Mouse (Mus musculus) kidney, postnatal 0 days (tissue): Measurements from ENCODE around the gene Trappc12. TPM values are rescaled to one million over a fixed set of nuclear protein-coding genes. Genes with fewer than 3 reads are reported as not detected.

Source experiments
- ATAC-seq: fragments of 200-750 bp; cut with Nextera tagmentation; replicated peaks from 2 replicates; pipeline ENCODE4 v1.8.0; 2017; ENCODE audit warnings: low read depth, moderate number of reproducible peaks, moderate TSS enrichment, moderate library complexity; ENCODE audit not compliant: low FRiP score
- DNase-seq: peaks from one replicate; pipeline ENCODE4 v3.0.0-alpha.2; 2016; ENCODE audit warnings: low spot score
- H3K27ac ChIP-seq: fragments of 300-500 bp; sonication (generic); 2 replicates; pipeline ENCODE4 v1.5.1; 2014; ENCODE audit warnings: mild to moderate bottlenecking
- H3K27me3 ChIP-seq: fragments of 300-500 bp; sonication (generic); 2 replicates; pipeline ENCODE4 v1.6.1; 2014; ENCODE audit warnings: low read length, mixed read lengths; ENCODE audit not compliant: insufficient read depth
- H3K36me3 ChIP-seq: fragments of 300-500 bp; sonication (generic); 2 replicates; pipeline ENCODE4 v1.6.1; 2014; ENCODE audit warnings: low read length, mixed read lengths; ENCODE audit not compliant: insufficient read depth
- H3K4me1 ChIP-seq: fragments of 300-500 bp; sonication (generic); replicated peaks from 2 replicates; pipeline ENCODE4 v1.6.1; 2014; ENCODE audit warnings: antibody characterized with exemption, low read length, mixed read lengths; ENCODE audit not compliant: insufficient read depth
- H3K4me2 ChIP-seq: fragments of 300-500 bp; sonication (generic); 2 replicates; pipeline ENCODE4 v1.6.1; 2014; ENCODE audit warnings: mild to moderate bottlenecking, low read length, moderate library complexity, mixed read lengths
- H3K4me3 ChIP-seq: fragments of 300-500 bp; sonication (generic); replicated peaks from 2 replicates; pipeline ENCODE4 v1.5.1; 2014; ENCODE audit warnings: low read depth, low read length
- H3K9ac ChIP-seq: fragments of 300-500 bp; sonication (generic); 2 replicates; pipeline ENCODE4 v1.6.1; 2014; ENCODE audit warnings: low read depth, low read length
- H3K9me3 ChIP-seq: fragments of 300-500 bp; sonication (generic); replicated peaks from 2 replicates; pipeline ENCODE4 v1.6.1; 2016; ENCODE audit warnings: low read length, inconsistent platforms, mixed read lengths
- CTCF ChIP-seq: IDR thresholded peaks from 2 replicates; pipeline ENCODE4 v1.5.1; 2016; ENCODE audit warnings: antibody characterized with exemption, low read depth, mild to moderate bottlenecking, moderate library complexity
- WGBS: fragments of 180-500 bp; shearing (Covaris S2); extraction: QIAGEN DNeasy Blood & Tissue Kit; methylation state at CpG from one replicate; pipeline ENCODE4 v1.1.7; 2014; 5-methylcytosine and 5-hydroxymethylcytosine counted together
- polyA plus RNA-seq: library from polyadenylated mRNA; unstranded; fragments of >200 nt; fragmentation: Nextera tagmentation; extraction: Ambion mirVana; gene quantifications from 2 replicates; pipeline ENCODE4 v1.2.1, GENCODE M21; 2015

Gene Trappc12
- polyA plus RNA-seq, 1 experiment from 2014 or later = 29.5 TPM

DNA sequence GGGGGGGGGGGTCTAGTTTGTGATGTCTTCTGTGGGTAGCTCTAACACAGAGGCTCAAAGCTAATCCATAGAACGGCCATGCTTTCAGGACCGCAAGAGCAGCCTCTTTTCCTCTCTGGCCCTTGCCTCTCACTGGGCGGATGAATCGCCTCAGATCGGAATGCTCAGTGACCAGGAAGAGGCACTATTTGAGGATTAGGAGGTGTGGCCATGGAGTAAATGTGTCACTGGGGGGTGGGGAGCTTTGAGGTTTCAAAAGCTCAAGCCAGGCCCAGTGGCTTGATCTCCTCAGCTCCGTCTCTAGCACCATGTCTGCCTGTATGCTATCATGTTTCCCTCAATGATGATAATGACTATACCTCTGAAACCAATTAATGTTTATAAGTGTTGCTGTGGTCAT, 61.3 kb downstream of the Trappc12 start:
- Histone ChIP-seq H3K27ac (no peak overlapping the region), H3K27me3 (no peaks in the 10 kb centered on the region), H3K9ac (no peak overlapping the region), H3K4me2 (no peak overlapping the region), H3K36me3 (peaks cover 30% of the 10 kb centered on the region), H3K9me3 (no peaks in the 10 kb centered on the region), H3K4me1 (no peaks in the 10 kb centered on the region), H3K4me3 (no peak overlapping the region)
- DNase-seq = no peak
- no peak for TF ChIP-seq CTCF
- ATAC-seq = no peak
- WGBS = 87% methylated on average over 6 of the region's 6 CpGs

DNA sequence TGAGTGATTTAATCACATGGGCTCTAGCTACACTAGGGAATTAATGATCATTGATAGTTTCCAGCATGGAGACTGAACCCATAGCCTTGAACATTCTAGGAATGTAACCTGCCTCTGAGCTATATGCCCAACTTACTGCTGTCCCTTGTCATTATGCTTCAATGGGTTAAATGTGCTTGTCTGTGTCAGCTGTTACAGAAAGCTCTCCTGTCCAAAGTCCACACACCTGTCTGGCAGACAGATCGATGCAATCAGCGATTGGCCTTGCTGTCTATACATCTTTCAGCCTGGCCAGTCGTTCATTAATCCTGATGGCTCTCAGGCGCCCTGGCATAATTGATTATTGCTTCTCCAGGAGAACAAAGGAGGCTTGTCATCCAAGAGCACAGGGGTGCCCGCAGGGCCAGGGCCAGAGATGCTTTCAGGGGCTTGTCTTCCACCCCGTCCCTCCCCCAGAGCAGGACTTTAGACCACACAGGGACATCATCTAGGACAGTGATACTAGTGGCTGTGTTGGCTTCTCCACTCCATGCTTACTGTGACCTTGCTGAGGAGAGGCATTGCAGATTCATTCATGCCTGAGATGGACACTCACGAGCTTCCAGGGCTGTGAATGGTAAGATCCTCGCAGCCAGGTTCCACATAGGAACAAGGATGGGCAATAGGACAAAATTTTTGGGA, 63.9 kb downstream of the Trappc12 start:
- WGBS = 61% methylated on average over 8 of the region's 8 CpGs
- TF ChIP-seq CTCF = no peak
- DNase-seq (no peak), ATAC-seq (no peak)
- Histone ChIP-seq H3K9me3 (no peaks in the 10 kb centered on the region), H3K36me3 (peaks cover 18% of the 10 kb centered on the region; the same call in 1 of the 2 replicates), H3K27ac (no peak overlapping the region), H3K4me3 (no peak overlapping the region), H3K4me2 (no peak overlapping the region), H3K27me3 (no peaks in the 10 kb centered on the region), H3K9ac (no peak overlapping the region), H3K4me1 (no peaks in the 10 kb centered on the region)

DNA sequence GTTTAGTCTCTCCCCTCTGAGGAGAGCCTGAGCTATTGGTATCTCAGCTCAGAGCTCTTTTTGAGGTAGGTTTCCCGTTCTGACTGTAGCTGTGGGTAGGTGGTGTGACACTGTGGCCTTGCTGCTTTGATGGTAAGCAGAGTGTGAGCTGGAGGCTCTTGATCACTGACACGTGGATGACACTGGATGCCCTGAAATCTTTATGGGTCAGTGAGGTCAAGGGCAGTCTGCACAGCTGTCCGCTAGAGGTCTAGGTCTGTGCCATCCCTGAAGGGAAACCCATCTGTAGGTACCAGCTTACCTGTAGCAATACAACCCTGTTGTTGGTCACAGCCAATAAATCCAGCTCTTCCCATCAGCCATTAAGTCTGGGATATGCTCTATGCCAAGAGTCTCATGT, 64.5 kb downstream of the Trappc12 start:
- no peak for TF ChIP-seq CTCF
- Histone ChIP-seq H3K4me2 (no peak overlapping the region), H3K27ac (no peak overlapping the region), H3K27me3 (no peaks in the 10 kb centered on the region), H3K36me3 (peaks cover 13% of the 10 kb centered on the region), H3K4me1 (no peaks in the 10 kb centered on the region), H3K9me3 (no peaks in the 10 kb centered on the region), H3K9ac (no peak overlapping the region), H3K4me3 (no peak overlapping the region)
- ATAC-seq (no peak), DNase-seq (no peak)
- WGBS = 45% methylated on average over 3 of the region's 3 CpGs

DNA sequence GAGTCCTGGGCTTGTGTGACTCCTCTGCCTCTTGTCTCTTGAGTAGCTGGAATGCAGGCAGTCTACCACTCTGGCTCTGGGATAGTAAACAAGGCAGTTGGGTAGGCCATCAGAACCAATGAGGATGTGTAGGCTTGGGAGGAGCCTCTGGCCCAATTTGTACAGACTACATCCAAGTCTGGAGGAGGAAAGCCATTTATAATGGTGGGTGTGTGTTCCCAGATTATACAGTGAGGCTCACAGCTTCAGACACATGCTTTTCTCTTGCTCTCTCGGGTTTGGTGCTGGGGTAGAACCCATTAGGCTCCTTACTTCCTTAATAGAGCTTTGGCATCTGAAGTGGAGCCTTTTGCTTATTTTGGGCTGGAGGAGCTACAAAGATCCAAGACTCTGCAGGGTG, 65.6 kb downstream of the Trappc12 start:
- Histone ChIP-seq H3K4me1 (no peaks in the 10 kb centered on the region), H3K27ac (no peak overlapping the region), H3K9ac (no peak overlapping the region), H3K9me3 (no peaks in the 10 kb centered on the region), H3K36me3 (peaks cover 3% of the 10 kb centered on the region; the same call in 1 of the 2 replicates), H3K27me3 (no peaks in the 10 kb centered on the region), H3K4me3 (no peak overlapping the region), H3K4me2 (no peak overlapping the region)
- ATAC-seq (no peak), DNase-seq (no peak)
- 86% methylated on average over 1 of the region's 1 CpGs for WGBS
- no peak for TF ChIP-seq CTCF

DNA sequence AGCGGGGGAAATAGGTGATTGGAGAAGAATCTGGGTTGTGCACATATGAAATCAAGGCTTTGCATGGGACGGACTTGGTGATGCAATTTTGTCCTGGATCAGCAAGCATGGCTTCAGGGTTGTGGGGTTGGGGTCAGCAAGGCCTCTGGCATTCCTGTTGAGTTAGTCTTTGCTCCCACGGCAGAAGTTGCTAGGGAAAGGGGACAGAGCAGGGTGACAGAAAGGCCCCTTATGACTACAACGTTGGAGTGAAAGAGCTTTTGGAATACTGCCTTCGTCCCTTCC, 74.4 kb downstream of the Trappc12 start:
- TF ChIP-seq CTCF = no peak
- ATAC-seq (no peak), DNase-seq (peak; percentile 30)
- peak overlapping the region; percentile 64 for H3K4me3 ChIP-seq
- H3K36me3 ChIP-seq = peaks cover 8% of the 10 kb centered on the region; the same call in 1 of the 2 replicates
- H3K9me3 ChIP-seq = no peaks in the 10 kb centered on the region
- H3K27ac ChIP-seq = peak overlapping the region; percentile 93
- WGBS = 57% methylated on average over 5 of the region's 5 CpGs
- peak overlapping the region; percentile 66 for H3K4me2 ChIP-seq
- peaks cover 8% of the 10 kb centered on the region for H3K4me1 ChIP-seq
- peak overlapping the region; percentile 62; the same call in 1 of the 2 replicates for H3K9ac ChIP-seq
- no peaks in the 10 kb centered on the region for H3K27me3 ChIP-seq

DNA sequence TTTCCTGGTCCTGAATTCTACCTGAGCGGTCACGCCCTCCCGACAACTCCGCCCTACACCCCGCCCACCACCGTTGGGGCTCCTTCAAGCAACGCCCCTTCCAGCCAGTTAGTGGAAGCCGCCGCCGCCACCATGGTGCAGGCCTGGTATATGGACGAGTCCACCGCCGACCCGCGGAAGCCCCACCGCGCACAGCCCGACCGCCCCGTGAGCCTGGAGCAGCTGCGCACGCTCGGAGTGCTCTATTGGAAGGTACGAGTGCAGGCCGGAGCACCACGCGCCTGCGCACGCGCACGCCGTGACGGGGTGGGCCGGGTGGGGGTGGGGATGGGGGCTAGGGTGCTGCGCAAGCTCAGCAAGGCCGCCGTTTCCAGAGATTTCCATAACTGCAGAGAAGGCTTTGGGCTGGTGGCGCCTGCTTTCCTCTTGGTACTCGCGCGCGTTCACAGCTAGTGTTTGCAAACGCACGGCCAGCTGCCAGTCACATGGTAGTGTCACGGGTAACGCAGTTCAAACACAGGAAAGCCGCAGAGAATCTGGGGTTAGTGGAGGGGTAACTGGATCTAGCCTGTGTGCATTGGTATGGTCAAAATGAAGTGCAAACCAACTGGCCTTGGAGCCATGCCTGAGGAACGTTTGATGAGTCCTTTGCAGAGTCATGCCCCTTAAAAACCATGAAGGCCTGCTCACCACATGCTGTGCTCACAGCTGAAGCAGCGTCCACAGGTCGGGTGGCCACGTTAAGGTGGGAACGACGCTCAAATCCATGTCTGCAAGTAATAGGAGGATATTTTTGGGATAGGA, 74.9 kb downstream of the Trappc12 start, which contains the start of gene Adi1:
Gene Adi1 (plus strand): TSS at position 111 of the 804 bp plus-strand sequence.
- WGBS = 2% methylated on average over 53 of the region's 53 CpGs
- peak within 1 kb of the TSS; percentile 64 for H3K4me3 ChIP-seq
- H3K4me1 ChIP-seq = peaks cover 8% of the 10 kb centered on the region
- H3K27me3 ChIP-seq = no peaks in the 10 kb centered on the region
- H3K4me2 ChIP-seq = peak within 1 kb of the TSS; percentile 66
- H3K36me3 ChIP-seq = peaks cover 8% of the 10 kb centered on the region; the same call in 1 of the 2 replicates
- peak; percentile 94 for ATAC-seq
- no peak for TF ChIP-seq CTCF
- peak; percentile 88 for DNase-seq
- peak within 1 kb of the TSS; percentile 93 for H3K27ac ChIP-seq
- H3K9ac ChIP-seq = peak within 1 kb of the TSS; percentile 62
- no peaks in the 10 kb centered on the region for H3K9me3 ChIP-seq
